Mouse (Mus musculus) ES-E14 (cell line): Measurements from ENCODE around the gene Rgs3.

Source experiments
- MAFK ChIP-seq: IDR thresholded peaks from 2 replicates; pipeline ENCODE4 v1.6.1; 2014; ENCODE audit warnings: mild to moderate bottlenecking, low read depth, low read length, inconsistent platforms; ENCODE audit not compliant: insufficient read depth
- ZC3H11A ChIP-seq: IDR thresholded peaks from 2 replicates; pipeline ENCODE4 v1.6.1; 2012; ENCODE audit warnings: low read depth, mild to moderate bottlenecking, inconsistent platforms, low read length, borderline replicate concordance
- ZNF384 ChIP-seq: IDR thresholded peaks from 2 replicates; pipeline ENCODE4 v1.6.1; 2012; ENCODE audit warnings: low read depth, low read length, inconsistent platforms

DNA sequence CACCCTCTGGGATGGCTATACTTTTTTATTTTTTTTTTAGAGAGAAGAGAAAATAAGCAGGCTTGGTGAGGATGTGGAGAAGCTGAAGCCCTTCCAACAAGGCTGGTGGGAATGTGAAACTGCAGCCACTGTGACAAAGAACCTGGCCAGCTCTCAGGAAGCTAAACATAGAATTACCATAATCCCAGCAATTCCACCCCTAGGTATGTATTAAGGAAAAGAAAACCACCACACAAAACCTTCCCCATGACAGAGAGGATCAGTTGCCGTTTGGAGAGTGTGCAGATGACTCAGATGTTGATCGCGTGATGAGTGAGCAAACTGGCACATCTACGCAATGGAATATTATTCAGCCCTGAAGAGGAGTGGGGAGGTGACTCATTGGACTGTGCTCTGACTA lies 179.9 kb downstream of the Rgs3 start:
- TF ChIP-seq MAFK (no peak), ZNF384 (no peak), ZC3H11A (no peak)
